Mouse (Mus musculus): ENCODE results near the gene Vmn1r74.

- TF ChIP-seq CTCF (IDR thresholded peaks at IDR 0.05): no peak
- TF ChIP-seq EP300 (IDR thresholded peaks at IDR 0.05): no peak
These were observed 40.5 kb downstream of the Vmn1r74 start, which contains the start of gene Vmn1r75 for GRCm38 (mm10) chr7:11874330-11874729.
